Mouse (Mus musculus) cerebellum, postnatal 14 days (tissue): Measurements from ENCODE around the gene Tuba1b.

Source experiments
- DNase-seq, 2 experiments: peaks; one replicate each; pipeline ENCODE4 v3.0.0; 2021; ENCODE audit warnings: mixed read lengths in 2 of 2

Gene Tuba1b

GRCm38 (mm10) chr15:98953401-98954356 lies 19.3 kb upstream of the Tuba1b start, which contains the start of the genes Gm49450 and Tuba1a:
Gene Gm49450 (minus strand): TSS chr15:98953551.
Gene Tuba1a (minus strand): TSS chr15:98953703.
- DNase-seq: peak; percentile 98

- peak in 1 of 2 experiments; percentile 84 for DNase-seq
Observed at GRCm38 (mm10) chr15:98952751-98953400, 18.5 kb upstream of the Tuba1b start.

GRCm38 (mm10) chr15:98952063-98952455 lies 17.7 kb upstream of the Tuba1b start:
- peak; percentile 38 to 47 for DNase-seq

- DNase-seq: peak; percentile 48 to 60
Observed at GRCm38 (mm10) chr15:98951122-98952062, 17.0 kb upstream of the Tuba1b start.

GRCm38 (mm10) chr15:98949607-98949892 lies 15.2 kb upstream of the Tuba1b start:
- DNase-seq: peak in 1 of 2 experiments; percentile 41

- DNase-seq: peak in 1 of 2 experiments; percentile 32
Observed at GRCm38 (mm10) chr15:98948857-98949606, 14.7 kb upstream of the Tuba1b start.

- no peak for DNase-seq
Observed at GRCm38 (mm10) chr15:98948382-98948781, 14.0 kb upstream of the Tuba1b start.

GRCm38 (mm10) chr15:98947884-98948283 lies 13.5 kb upstream of the Tuba1b start:
- peak in 1 of 2 experiments; percentile 33 for DNase-seq

GRCm38 (mm10) chr15:98943133-98943532 lies 8.8 kb upstream of the Tuba1b start:
- DNase-seq: no peak

GRCm38 (mm10) chr15:98942081-98942480 lies 7.7 kb upstream of the Tuba1b start:
- DNase-seq: peak; percentile 41 to 45

- no peak for DNase-seq
Observed at GRCm38 (mm10) chr15:98941539-98941938, 7.2 kb upstream of the Tuba1b start.

GRCm38 (mm10) chr15:98940816-98941215 lies 6.5 kb upstream of the Tuba1b start:
- peak; percentile 64 to 65 for DNase-seq

GRCm38 (mm10) chr15:98933833-98934216 lies 540 bp downstream of the Tuba1b start:
- DNase-seq: peak; percentile 98 to 99

GRCm38 (mm10) chr15:98933004-98933671 lies 1.2 kb downstream of the Tuba1b start:
- peak; percentile 63 to 67 for DNase-seq

GRCm38 (mm10) chr15:98930998-98931397 lies 3.4 kb downstream of the Tuba1b start:
- no peak for DNase-seq

- DNase-seq: peak in 1 of 2 experiments; percentile 23
Observed at GRCm38 (mm10) chr15:98930017-98930734, 4.2 kb downstream of the Tuba1b start.

GRCm38 (mm10) chr15:98928598-98929240 lies 5.6 kb downstream of the Tuba1b start:
- peak; percentile 90 for DNase-seq

GRCm38 (mm10) chr15:98927566-98927965 lies 6.8 kb downstream of the Tuba1b start:
- DNase-seq: no peak

- DNase-seq: no peak
Observed at GRCm38 (mm10) chr15:98924682-98925081, 9.7 kb downstream of the Tuba1b start.

GRCm38 (mm10) chr15:98923031-98923537 lies 11.3 kb downstream of the Tuba1b start:
- no peak for DNase-seq
